Mouse (Mus musculus) heart, embryonic 14.5 days (tissue): ENCODE data around the gene Gpbar1. TPM values are rescaled to one million over a fixed set of nuclear protein-coding genes. Genes with fewer than 3 reads are reported as not detected.
"Not testable (repeated sequence)": the region's sequence is repeated elsewhere in the genome, so short reads cannot be mapped to it uniquely, and the experiment has no call there.

Source experiments
- ATAC-seq: fragments of 200-750 bp; cut with Nextera tagmentation; 2 replicates; pipeline ENCODE4 v1.8.0; 2017; ENCODE audit warnings: low read depth, moderate TSS enrichment; ENCODE audit not compliant: insufficient number of reproducible peaks, insufficient read depth, low FRiP score
- H3K27ac ChIP-seq, 2 experiments: fragments of 200-500 bp in 1 of 2; fragments of 300-500 bp in 1 of 2; sonication (generic) in 1 of 2; replicated peaks in 1 of 2; 2 replicates each; pipeline ENCODE4 v1.5.1; 2012 to 2014; ENCODE audit warnings: low read depth in 2 of 2, low read length in 2 of 2, control low read depth in 1 of 2, mild to moderate bottlenecking in 1 of 2, mixed read lengths in 1 of 2; ENCODE audit not compliant: control insufficient read depth in 1 of 2, insufficient read depth in 1 of 2
- H3K27me3 ChIP-seq: fragments of 300-500 bp; sonication (generic); 2 replicates; pipeline ENCODE4 v1.6.1; 2014; ENCODE audit warnings: mild to moderate bottlenecking, low read length, control low read depth; ENCODE audit not compliant: control insufficient read depth, insufficient read depth
- H3K36me3 ChIP-seq: fragments of 300-500 bp; sonication (generic); 2 replicates; pipeline ENCODE4 v1.6.1; 2014; ENCODE audit warnings: mild to moderate bottlenecking, control low read depth, low read length, mixed read lengths; ENCODE audit not compliant: control insufficient read depth, insufficient read depth
- H3K4me1 ChIP-seq, 2 experiments: fragments of 200-500 bp in 1 of 2; fragments of 300-500 bp in 1 of 2; sonication (generic) in 1 of 2; 2 replicates each; pipeline ENCODE4 v1.6.1; 2012 to 2014; ENCODE audit warnings: low read length in 2 of 2, control low read depth in 1 of 2, mixed read lengths in 1 of 2; ENCODE audit not compliant: control insufficient read depth in 2 of 2, insufficient read depth in 2 of 2
- H3K4me2 ChIP-seq: fragments of 300-500 bp; sonication (generic); 2 replicates; pipeline ENCODE4 v1.6.1; 2014; ENCODE audit warnings: mild to moderate bottlenecking, low read length
- H3K4me3 ChIP-seq, 2 experiments: fragments of 200-500 bp in 1 of 2; fragments of 300-500 bp in 1 of 2; sonication (generic) in 1 of 2; 2 replicates each; pipeline ENCODE4 v1.5.1; 2012 to 2014; ENCODE audit warnings: low read length in 2 of 2, mild to moderate bottlenecking in 2 of 2, control low read depth in 1 of 2, low read depth in 1 of 2, moderate library complexity in 1 of 2; ENCODE audit not compliant: control insufficient read depth in 1 of 2, insufficient read depth in 1 of 2
- H3K9ac ChIP-seq: fragments of 300-500 bp; sonication (generic); 2 replicates; pipeline ENCODE4 v1.6.1; 2014; ENCODE audit warnings: mild to moderate bottlenecking, low read length
- H3K9me3 ChIP-seq: fragments of 300-500 bp; sonication (generic); 2 replicates; pipeline ENCODE4 v1.6.1; 2016; ENCODE audit warnings: low read length, control low read depth; ENCODE audit not compliant: control insufficient read depth
- WGBS: fragments of 180-500 bp; shearing (Covaris S2); extraction: QIAGEN DNeasy Blood & Tissue Kit; methylation state at CpG from one replicate; pipeline ENCODE4 v1.1.7; 2014; 5-methylcytosine and 5-hydroxymethylcytosine counted together
- polyA plus RNA-seq: library from polyadenylated mRNA; unstranded; fragments of >200 nt; fragmentation: Nextera tagmentation; extraction: Ambion mirVana; gene quantifications from 2 replicates; pipeline ENCODE4 v1.2.1, GENCODE M21; 2014

Gene Gpbar1
- polyA plus RNA-seq, 1 experiment from 2014 or later, result 0.69 TPM

DNA sequence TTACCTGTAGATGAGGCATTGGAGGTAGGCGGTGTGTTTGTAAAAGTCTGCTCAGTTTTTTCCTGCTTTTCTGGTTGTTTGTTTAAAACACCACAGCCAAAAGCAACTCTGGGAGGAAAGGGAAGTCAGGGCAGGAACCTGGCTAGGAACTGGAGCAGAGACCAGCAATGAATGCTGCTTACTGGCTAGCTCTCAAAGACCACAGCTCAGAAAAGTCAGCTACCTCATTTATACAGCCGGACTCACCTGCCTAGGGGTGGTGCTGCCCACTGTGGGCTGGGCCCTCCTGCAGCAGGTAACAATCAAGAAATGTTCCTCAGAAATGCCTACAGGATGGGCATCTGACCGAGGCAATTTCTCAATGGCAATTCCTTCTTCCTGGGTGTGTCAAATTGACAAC, 36.4 kb downstream of the Gpbar1 start:
- Histone ChIP-seq H3K4me2 (no peak overlapping the region), H3K9ac (no peak overlapping the region), H3K9me3 (no peaks in the 10 kb centered on the region), H3K4me3 (no peak overlapping the region), H3K27me3 (no peaks in the 10 kb centered on the region), H3K4me1 (peaks cover 12 to 17% of the 10 kb centered on the region in 2 experiments), H3K27ac (no peak overlapping the region), H3K36me3 (no peaks in the 10 kb centered on the region)
- ATAC-seq, result no peak
- 76% methylated on average over 3 of the region's 3 CpGs for WGBS

DNA sequence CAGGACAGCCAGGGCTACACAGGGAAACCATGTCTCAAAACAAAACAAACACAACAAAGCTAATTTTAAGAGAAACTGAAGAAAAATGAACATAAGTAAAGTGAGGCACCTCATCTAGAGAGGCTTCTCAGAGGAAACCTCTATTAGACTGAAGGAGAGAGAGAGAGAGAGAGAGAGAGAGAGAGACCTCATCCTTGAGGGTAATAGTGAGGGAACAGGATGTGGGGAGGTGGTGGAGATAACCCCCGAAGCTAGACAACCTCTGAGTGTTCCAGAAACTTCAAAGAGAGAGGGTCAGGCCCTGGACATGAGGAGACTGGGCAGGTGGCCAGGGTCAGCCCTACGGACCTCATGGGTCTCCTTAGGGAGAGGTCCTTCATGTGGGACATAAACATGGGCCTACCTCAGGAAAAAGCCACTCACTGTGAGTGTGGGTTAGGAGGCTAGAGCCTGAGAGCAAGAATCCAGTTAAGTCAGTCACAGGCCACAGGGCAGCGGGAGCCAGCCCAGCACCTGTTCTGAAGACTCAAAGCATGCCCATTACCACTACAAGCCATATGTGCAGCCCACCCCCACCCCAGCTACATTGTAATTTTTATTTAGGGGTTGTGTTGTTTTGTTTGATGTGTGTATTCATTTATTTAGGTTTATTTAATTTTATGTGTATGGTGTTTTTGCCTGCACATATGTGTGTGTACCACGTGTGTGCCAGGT, 37.9 kb downstream of the Gpbar1 start:
- Histone ChIP-seq H3K4me3 (no peak overlapping the region), H3K9me3 (no peaks in the 10 kb centered on the region), H3K27ac (no peak overlapping the region), H3K9ac (no peak overlapping the region), H3K27me3 (no peaks in the 10 kb centered on the region), H3K36me3 (no peaks in the 10 kb centered on the region), H3K4me2 (no peak overlapping the region), H3K4me1 (peaks cover 11 to 16% of the 10 kb centered on the region in 2 experiments)
- ATAC-seq, result no peak
- 69% methylated on average over 4 of the region's 4 CpGs for WGBS

DNA sequence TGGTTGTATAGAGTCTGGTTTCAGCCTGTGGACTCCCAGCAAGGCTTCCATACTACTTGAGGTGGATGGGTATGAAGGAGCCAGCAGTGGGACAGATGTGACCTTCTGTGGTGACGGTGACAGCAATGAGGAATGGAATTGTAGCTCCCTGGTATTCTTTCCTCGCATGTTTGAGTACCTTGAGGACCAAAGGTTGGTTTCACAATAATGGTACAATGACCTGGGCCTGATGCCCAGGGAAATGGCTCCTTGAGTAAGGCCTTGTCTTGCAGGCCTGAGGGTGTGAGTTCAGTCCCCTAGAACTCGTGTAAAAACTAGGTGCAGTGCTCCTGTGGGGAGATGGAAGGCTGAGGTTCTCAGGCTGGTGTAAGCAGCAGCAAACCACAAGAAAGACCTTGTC, 40.4 kb downstream of the Gpbar1 start:
- Histone ChIP-seq H3K4me2 (no peak overlapping the region), H3K27ac (no peak overlapping the region), H3K9ac (no peak overlapping the region), H3K4me3 (no peak overlapping the region), H3K36me3 (no peaks in the 10 kb centered on the region), H3K4me1 (peaks cover 8 to 16% of the 10 kb centered on the region in 2 experiments), H3K9me3 (no peaks in the 10 kb centered on the region), H3K27me3 (no peaks in the 10 kb centered on the region)
- ATAC-seq, result no peak
- 88% methylated on average over 3 of the region's 3 CpGs for WGBS

DNA sequence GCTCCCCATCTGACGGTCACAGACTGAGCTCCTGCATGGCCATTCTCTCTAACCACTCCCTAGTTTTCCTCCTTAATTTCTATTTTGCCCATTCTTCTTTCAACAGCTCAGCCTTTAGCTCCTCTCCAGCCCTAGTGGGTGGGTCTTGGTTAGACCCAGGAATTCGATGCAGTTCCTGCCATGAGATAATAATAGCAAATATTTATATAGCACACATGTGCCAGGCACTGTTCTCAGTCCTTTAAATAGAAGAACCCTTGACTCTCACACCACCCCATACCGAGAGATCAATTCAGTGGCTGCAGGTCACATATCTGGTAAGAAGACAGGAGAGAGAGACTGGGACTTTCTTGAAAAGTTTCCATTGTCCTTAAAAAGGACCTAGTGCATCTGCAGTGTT, 43.0 kb downstream of the Gpbar1 start:
- WGBS, result 30% methylated on average over 3 of the region's 3 CpGs
- ATAC-seq, result no peak; the same call in 1 of the 2 replicates
- H3K27ac ChIP-seq, result peak overlapping the region; percentile 57 to 65
- no peak overlapping the region for H3K4me2 ChIP-seq
- peaks cover 8 to 16% of the 10 kb centered on the region in 2 experiments for H3K4me1 ChIP-seq
- no peaks in the 10 kb centered on the region for H3K9me3 ChIP-seq
- H3K27me3 ChIP-seq, result no peaks in the 10 kb centered on the region
- no peak overlapping the region for H3K9ac ChIP-seq
- H3K36me3 ChIP-seq, result no peaks in the 10 kb centered on the region
- no peak overlapping the region for H3K4me3 ChIP-seq

DNA sequence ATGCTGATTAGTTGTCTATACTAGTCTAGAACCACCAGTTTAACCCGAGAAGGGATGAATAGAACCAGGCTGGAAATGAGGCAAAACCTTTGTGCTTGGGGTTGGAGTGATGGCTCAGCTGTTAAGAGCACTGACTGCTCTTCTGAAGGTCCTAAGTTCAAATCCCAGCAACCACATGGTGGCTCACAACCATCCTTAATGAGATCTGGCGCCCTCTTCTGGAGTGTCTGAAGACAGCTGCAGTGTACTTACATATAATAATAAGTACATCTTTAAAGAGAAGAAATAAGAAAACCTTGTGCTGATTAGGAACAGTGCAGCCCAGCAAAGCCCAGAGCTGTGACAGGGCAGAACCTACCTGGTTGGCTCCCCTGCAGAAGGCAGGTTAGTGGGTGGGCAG, 48.6 kb downstream of the Gpbar1 start:
- not testable (repeated sequence) for ATAC-seq, H3K9me3 ChIP-seq, H3K9ac ChIP-seq, H3K27me3 ChIP-seq, H3K4me3 ChIP-seq, H3K4me2 ChIP-seq, H3K36me3 ChIP-seq, H3K27ac ChIP-seq
- 79% methylated on average over 2 of the region's 2 CpGs for WGBS
- H3K4me1 ChIP-seq, result peaks cover 16 to 26% of the 10 kb centered on the region in 2 experiments

Other genes with a start within 250 kb of the Gpbar1 start
- 125 and 142 TPM in 2 replicates for gene Tns1, start 154.1 kb upstream of the Gpbar1 start, polyA plus RNA-seq
- 0.22 and 0.39 TPM in 2 replicates for gene Rufy4, start 153.0 kb upstream of the Gpbar1 start, polyA plus RNA-seq
- gene Cxcr2, start 124.6 kb upstream of the Gpbar1 start, polyA plus RNA-seq, result 0.08 TPM in 1 of 2 replicates, not detected in the other
- gene Cxcr1, start 83.9 kb upstream of the Gpbar1 start, polyA plus RNA-seq, result not detected in 2 replicates
- 351 and 359 TPM in 2 replicates for gene Arpc2, start 42.5 kb upstream of the Gpbar1 start, polyA plus RNA-seq
- gene Aamp, start 6.2 kb downstream of the Gpbar1 start, polyA plus RNA-seq, result 180 and 187 TPM in 2 replicates
- 320 and 338 TPM in 2 replicates for gene Pnkd, start 6.4 kb downstream of the Gpbar1 start, polyA plus RNA-seq
- 39.1 and 40.5 TPM in 2 replicates for gene Tmbim1, start 27.1 kb downstream of the Gpbar1 start, polyA plus RNA-seq
- gene Catip, start 83.6 kb downstream of the Gpbar1 start, polyA plus RNA-seq, result 0.34 and 0.55 TPM in 2 replicates
- gene Slc11a1, start 96.6 kb downstream of the Gpbar1 start, polyA plus RNA-seq, result 4.4 and 4.9 TPM in 2 replicates
- 67.3 and 67.8 TPM in 2 replicates for gene Ctdsp1, start 113.0 kb downstream of the Gpbar1 start, polyA plus RNA-seq
- gene Vil1, start 130.8 kb downstream of the Gpbar1 start, polyA plus RNA-seq, result 0.27 and 0.38 TPM in 2 replicates
- gene Cnot9, start 227.5 kb downstream of the Gpbar1 start, polyA plus RNA-seq, result 29.9 and 32.6 TPM in 2 replicates